Mouse (Mus musculus): ENCODE measurements around the gene Kcnip4.

Gene Kcnip4

GRCm38 (mm10) chr5:49524394-49525241 lies at the start of gene Kcnip4:
Kcnip4 (minus strand) TSS chr5:49524907.
- DNase-seq (ENCODE audit: low spot score) = no peak

GRCm38 (mm10) chr5:49571876-49572275 lies 47.2 kb upstream of the Kcnip4 start:
- no peak for DNase-seq (ENCODE audit: low spot score)

- DNase-seq (ENCODE audit: low spot score) = no peak
Measured at GRCm38 (mm10) chr5:49563751-49564150, 39.0 kb upstream of the Kcnip4 start.

- DNase-seq (ENCODE audit: low spot score) = no peak
Measured at GRCm38 (mm10) chr5:49557436-49557835, 32.7 kb upstream of the Kcnip4 start.

GRCm38 (mm10) chr5:49547884-49548283 lies 23.2 kb upstream of the Kcnip4 start:
- DNase-seq (ENCODE audit: low spot score) = no peak

- DNase-seq (ENCODE audit: low spot score) = no peak
Measured at GRCm38 (mm10) chr5:49529362-49529761, 4.7 kb upstream of the Kcnip4 start.

GRCm38 (mm10) chr5:49525242-49525612 lies 520 bp upstream of the Kcnip4 start:
- DNase-seq (ENCODE audit: low spot score) = no peak

- DNase-seq (ENCODE audit: low spot score) = no peak
Measured at GRCm38 (mm10) chr5:49523997-49524393, 712 bp downstream of the Kcnip4 start.

- no peak for DNase-seq (ENCODE audit: low spot score)
Measured at GRCm38 (mm10) chr5:49522986-49523385, 1.7 kb downstream of the Kcnip4 start.

GRCm38 (mm10) chr5:49498743-49499142 lies 26.0 kb downstream of the Kcnip4 start:
- DNase-seq (ENCODE audit: low spot score) = no peak

- no peak for DNase-seq (ENCODE audit: low spot score)
Measured at GRCm38 (mm10) chr5:49487270-49487669, 37.4 kb downstream of the Kcnip4 start.

- no peak for DNase-seq (ENCODE audit: low spot score)
Measured at GRCm38 (mm10) chr5:49470738-49471137, 54.0 kb downstream of the Kcnip4 start.

GRCm38 (mm10) chr5:49460643-49461276 lies 63.9 kb downstream of the Kcnip4 start:
- DNase-seq (ENCODE audit: low spot score) = no peak

- no peak for DNase-seq (ENCODE audit: low spot score)
Measured at GRCm38 (mm10) chr5:49453100-49453499, 71.6 kb downstream of the Kcnip4 start.

GRCm38 (mm10) chr5:49451295-49451694 lies 73.4 kb downstream of the Kcnip4 start:
- no peak for DNase-seq (ENCODE audit: low spot score)

GRCm38 (mm10) chr5:49450876-49451275 lies 73.8 kb downstream of the Kcnip4 start:
- no peak for DNase-seq (ENCODE audit: low spot score)

GRCm38 (mm10) chr5:49437236-49437635 lies 87.5 kb downstream of the Kcnip4 start:
- no peak for DNase-seq (ENCODE audit: low spot score)

- no peak for DNase-seq (ENCODE audit: low spot score)
Measured at GRCm38 (mm10) chr5:49427689-49428088, 97.0 kb downstream of the Kcnip4 start.

- DNase-seq (ENCODE audit: low spot score) = no peak
Measured at GRCm38 (mm10) chr5:49419707-49420106, 105.0 kb downstream of the Kcnip4 start.

- DNase-seq (ENCODE audit: low spot score) = no peak
Measured at GRCm38 (mm10) chr5:49408351-49408750, 116.4 kb downstream of the Kcnip4 start.

GRCm38 (mm10) chr5:49370543-49371076 lies 154.1 kb downstream of the Kcnip4 start:
- peak; percentile 20 for DNase-seq (ENCODE audit: low spot score)

- no peak for DNase-seq (ENCODE audit: low spot score)
Measured at GRCm38 (mm10) chr5:49368636-49369423, 155.9 kb downstream of the Kcnip4 start.
